Mouse (Mus musculus): ENCODE results near the gene Cxcl12. TPM values are rescaled to one million over a fixed set of nuclear protein-coding genes. Genes with fewer than 3 reads are reported as not detected.

Gene Cxcl12
- polyA plus RNA-seq, 1 experiment: 25.9 TPM

DNA sequence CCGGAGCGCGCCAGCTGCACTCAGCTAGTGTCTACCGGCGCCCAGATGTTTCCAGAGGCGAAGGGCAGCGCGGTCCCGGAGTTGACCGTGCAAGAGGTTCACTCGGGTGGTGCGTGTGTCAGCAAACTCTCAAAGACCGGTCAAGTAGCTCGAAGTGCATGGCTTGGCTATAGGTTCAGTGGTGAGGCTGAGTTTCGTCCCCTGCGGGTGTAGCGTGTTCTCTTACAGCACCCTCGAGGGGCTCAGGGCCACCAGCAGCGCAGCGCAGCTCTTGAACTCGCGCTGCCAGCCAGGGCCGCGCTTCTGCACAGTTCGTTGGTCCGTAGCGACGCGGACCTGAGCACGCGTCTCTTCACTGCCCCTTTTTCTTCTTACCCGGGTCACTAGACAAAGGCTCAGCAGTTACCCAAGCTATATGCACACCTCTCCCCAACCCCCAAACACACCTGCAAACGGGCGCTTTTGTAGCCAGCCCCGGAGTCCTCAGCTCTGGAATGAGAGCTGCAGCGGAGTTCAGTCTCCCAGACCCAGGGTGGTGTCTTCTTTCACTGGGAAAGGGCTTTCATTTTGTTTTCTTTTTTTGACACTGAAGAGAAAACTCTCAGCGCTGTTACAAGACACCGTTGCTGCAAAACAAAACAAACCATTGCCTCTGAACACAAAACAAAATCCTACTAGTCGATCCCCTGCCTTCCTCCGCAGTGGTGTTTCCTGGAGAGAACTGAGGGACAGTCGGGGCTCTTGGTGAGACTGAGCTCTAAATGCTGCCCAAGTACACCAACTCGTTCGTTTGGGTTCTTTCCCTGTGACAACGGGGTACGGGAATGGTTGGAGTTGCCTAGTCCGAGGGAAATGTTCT, 945 bp downstream of the Cxcl12 start:
- H3K79me3 ChIP-seq (ENCODE audit: low read depth): no peaks in the 10 kb centered on the region
- peaks cover 5% of the 10 kb centered on the region for H3K36me3 ChIP-seq (ENCODE audit: control insufficient read depth, insufficient read depth)
- no peak for TF ChIP-seq FOSL1 (IDR thresholded peaks at IDR 0.05; ENCODE audit: insufficient read depth, low read length, poor library complexity, severe bottlenecking)
- TF ChIP-seq MYOD1 (IDR thresholded peaks at IDR 0.05; ENCODE audit: control insufficient read depth, insufficient read length, low read depth): no peak
- no peak for TF ChIP-seq MAX (IDR thresholded peaks at IDR 0.05)
- TF ChIP-seq CEBPB (IDR thresholded peaks at IDR 0.05; ENCODE audit: low read depth): no peak
- TF ChIP-seq USF1 (IDR thresholded peaks at IDR 0.05; ENCODE audit: low read depth): no peak
- TF ChIP-seq CTCF (IDR thresholded peaks at IDR 0.05; ENCODE audit: control insufficient read depth, insufficient read depth, insufficient read length): no peak
- peak overlapping the region; percentile 55 for H3K4me3 ChIP-seq (ENCODE audit: insufficient read depth, poor library complexity, severe bottlenecking)
- H3K27me3 ChIP-seq (ENCODE audit: control insufficient read depth, insufficient read depth, insufficient read length): no peaks in the 10 kb centered on the region
- H3ac ChIP-seq (ENCODE audit: control insufficient read depth, insufficient read length, low read depth): peak overlapping the region; percentile 80
- H3K79me2 ChIP-seq (ENCODE audit: control insufficient read depth, insufficient read depth): peaks cover 19% of the 10 kb centered on the region

DNA sequence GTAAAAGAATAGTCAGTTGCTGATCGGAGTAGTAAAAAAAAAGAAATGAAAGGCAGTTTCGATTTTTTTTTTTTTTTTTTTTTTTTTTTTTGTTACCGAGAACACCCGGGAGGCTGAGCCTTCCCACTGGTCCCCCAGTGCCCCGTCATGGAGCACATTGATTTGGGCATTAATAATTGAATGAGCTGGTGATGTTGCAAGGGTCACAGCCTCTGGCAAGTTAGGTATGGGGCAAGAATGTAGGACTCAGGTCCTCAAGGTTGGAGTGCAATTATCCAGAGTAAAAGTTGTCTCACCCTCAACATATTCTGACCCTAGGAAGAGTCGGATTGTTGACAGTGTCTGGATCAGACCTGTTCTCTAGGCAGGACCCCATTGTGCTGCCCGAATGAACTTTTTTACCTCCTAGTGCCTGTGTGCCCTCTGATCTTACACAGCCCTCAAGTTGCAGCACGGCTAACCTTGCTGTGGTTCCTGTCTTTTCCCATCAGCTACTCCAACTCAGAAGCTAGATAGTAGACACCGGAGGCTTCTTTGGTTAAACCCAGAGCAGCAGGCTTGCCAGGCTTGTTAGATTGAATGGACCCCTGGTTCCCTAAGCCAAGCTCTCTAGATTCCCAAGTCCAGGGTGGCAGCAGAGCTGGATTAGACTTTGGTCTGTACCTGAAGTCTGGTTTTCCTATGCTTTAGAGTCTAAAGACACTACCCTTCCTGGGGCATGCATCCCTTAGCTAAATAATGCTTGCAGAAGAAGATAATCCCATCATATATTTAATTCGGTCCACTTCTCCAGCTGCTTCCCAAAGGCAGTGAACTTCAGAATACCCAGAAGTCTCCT, 1.8 kb downstream of the Cxcl12 start:
- Histone ChIP-seq H3K79me2 (ENCODE audit: control insufficient read depth, insufficient read depth) (peaks cover 19% of the 10 kb centered on the region), H3ac (ENCODE audit: control insufficient read depth, insufficient read length, low read depth) (no peak overlapping the region), H3K4me3 (ENCODE audit: insufficient read depth, poor library complexity, severe bottlenecking) (peak overlapping the region; percentile 55), H3K79me3 (ENCODE audit: low read depth) (no peaks in the 10 kb centered on the region), H3K36me3 (ENCODE audit: control insufficient read depth, insufficient read depth) (peaks cover 5% of the 10 kb centered on the region), H3K27me3 (ENCODE audit: control insufficient read depth, insufficient read depth, insufficient read length) (no peaks in the 10 kb centered on the region)
- TF ChIP-seq USF1 (IDR thresholded peaks at IDR 0.05; ENCODE audit: low read depth) (no peak), MAX (IDR thresholded peaks at IDR 0.05) (no peak), CTCF (IDR thresholded peaks at IDR 0.05; ENCODE audit: control insufficient read depth, insufficient read depth, insufficient read length) (no peak), FOSL1 (IDR thresholded peaks at IDR 0.05; ENCODE audit: insufficient read depth, low read length, poor library complexity, severe bottlenecking) (no peak), MYOG (IDR thresholded peaks at IDR 0.05; ENCODE audit: control insufficient read depth, extremely low read depth, insufficient read length) (no peak), CEBPB (IDR thresholded peaks at IDR 0.05; ENCODE audit: low read depth) (no peak), MYOD1 (IDR thresholded peaks at IDR 0.05; ENCODE audit: control insufficient read depth, insufficient read length, low read depth) (no peak)

DNA sequence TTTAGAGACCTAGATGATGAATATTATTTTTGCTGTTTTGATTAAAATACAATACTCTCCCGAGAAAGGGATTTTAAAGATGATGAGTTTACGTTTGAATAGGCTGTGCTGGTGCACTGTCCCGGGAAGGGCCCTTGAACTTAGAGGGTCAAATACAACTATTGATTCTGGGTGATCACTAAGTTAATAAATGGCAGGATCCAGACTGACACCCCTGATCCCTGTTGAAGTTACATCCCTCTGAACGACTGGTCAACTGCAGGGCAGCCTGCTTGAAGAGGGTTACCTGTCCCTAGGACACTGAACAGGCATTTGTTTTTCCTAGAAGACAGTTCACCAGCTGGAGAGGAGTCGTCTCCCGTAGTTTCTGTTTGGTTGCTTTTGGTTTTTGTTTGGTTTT, 4.0 kb downstream of the Cxcl12 start:
- no peaks in the 10 kb centered on the region for H3K79me3 ChIP-seq (ENCODE audit: low read depth)
- H3K4me3 ChIP-seq (ENCODE audit: insufficient read depth, poor library complexity, severe bottlenecking): no peak overlapping the region
- H3ac ChIP-seq (ENCODE audit: control insufficient read depth, insufficient read length, low read depth): no peak overlapping the region
- peaks cover 19% of the 10 kb centered on the region for H3K79me2 ChIP-seq (ENCODE audit: control insufficient read depth, insufficient read depth)
- no peak for TF ChIP-seq CEBPB (IDR thresholded peaks at IDR 0.05; ENCODE audit: low read depth)
- TF ChIP-seq USF1 (IDR thresholded peaks at IDR 0.05; ENCODE audit: low read depth): no peak
- H3K27me3 ChIP-seq (ENCODE audit: control insufficient read depth, insufficient read depth, insufficient read length): no peaks in the 10 kb centered on the region
- H3K36me3 ChIP-seq (ENCODE audit: control insufficient read depth, insufficient read depth): peaks cover 22% of the 10 kb centered on the region

GRCm38 (mm10) chr6:117173876-117174275, 5.5 kb downstream of the Cxcl12 start:
- Histone ChIP-seq H3K79me3 (ENCODE audit: low read depth) (no peaks in the 10 kb centered on the region), H3ac (ENCODE audit: control insufficient read depth, insufficient read length, low read depth) (no peak overlapping the region), H3K4me3 (ENCODE audit: insufficient read depth, poor library complexity, severe bottlenecking) (no peak overlapping the region), H3K27me3 (ENCODE audit: control insufficient read depth, insufficient read depth, insufficient read length) (no peaks in the 10 kb centered on the region), H3K36me3 (ENCODE audit: control insufficient read depth, insufficient read depth) (peaks cover 30% of the 10 kb centered on the region), H3K79me2 (ENCODE audit: control insufficient read depth, insufficient read depth) (peaks cover 19% of the 10 kb centered on the region)
- TF ChIP-seq MAX (IDR thresholded peaks at IDR 0.05) (no peak), CEBPB (IDR thresholded peaks at IDR 0.05; ENCODE audit: low read depth) (no peak), USF1 (IDR thresholded peaks at IDR 0.05; ENCODE audit: low read depth) (no peak), CTCF (IDR thresholded peaks at IDR 0.05; ENCODE audit: control insufficient read depth, insufficient read depth, insufficient read length) (peak; percentile 75), FOSL1 (IDR thresholded peaks at IDR 0.05; ENCODE audit: insufficient read depth, low read length, poor library complexity, severe bottlenecking) (no peak)

DNA sequence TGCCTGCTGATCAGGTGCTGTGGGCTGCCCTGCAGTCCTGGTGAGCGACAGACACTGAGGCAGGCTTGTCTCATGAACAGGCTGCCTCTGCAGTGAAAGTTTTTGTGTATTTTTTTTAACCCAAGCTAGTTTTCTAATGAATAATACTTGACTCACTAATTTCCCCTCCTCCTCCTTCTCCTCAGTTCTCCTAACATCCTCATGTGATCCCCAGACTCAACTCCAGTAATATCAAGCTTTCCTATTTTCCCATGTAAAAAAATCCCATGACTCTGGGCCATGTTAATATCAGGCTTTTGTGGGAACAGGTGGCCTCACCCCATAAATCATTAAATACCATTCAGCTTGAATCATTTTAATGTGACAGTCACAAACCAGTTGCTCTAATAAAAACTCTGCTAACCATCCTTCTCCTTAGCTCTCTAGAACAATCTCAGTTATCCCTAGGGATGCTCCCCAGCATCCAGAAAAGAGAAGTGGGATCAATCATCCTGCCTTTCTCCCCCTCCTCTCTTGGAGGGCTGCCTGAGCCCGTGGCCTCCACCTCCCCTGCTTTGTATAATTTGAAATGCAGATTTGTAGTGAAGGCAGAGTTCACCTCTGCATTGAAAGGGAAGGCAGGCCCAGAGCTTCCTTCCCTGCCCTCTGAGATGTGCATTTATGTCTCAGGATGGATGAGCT, 6.9 kb downstream of the Cxcl12 start:
- peak; percentile 64 for TF ChIP-seq USF1 (IDR thresholded peaks at IDR 0.05; ENCODE audit: low read depth)
- peak; percentile 66 for TF ChIP-seq MYOD1 (IDR thresholded peaks at IDR 0.05; ENCODE audit: control insufficient read depth, insufficient read length, low read depth)
- TF ChIP-seq MYOG (IDR thresholded peaks at IDR 0.05; ENCODE audit: control insufficient read depth, extremely low read depth, insufficient read length): no peak
- TF ChIP-seq FOSL1 (IDR thresholded peaks at IDR 0.05; ENCODE audit: insufficient read depth, low read length, poor library complexity, severe bottlenecking): no peak
- peak; percentile 14 for TF ChIP-seq MAX (IDR thresholded peaks at IDR 0.05)
- TF ChIP-seq CEBPB (IDR thresholded peaks at IDR 0.05; ENCODE audit: low read depth): no peak
- no peak for TF ChIP-seq CTCF (IDR thresholded peaks at IDR 0.05; ENCODE audit: control insufficient read depth, insufficient read depth, insufficient read length)
- H3ac ChIP-seq (ENCODE audit: control insufficient read depth, insufficient read length, low read depth): no peak overlapping the region
- H3K79me3 ChIP-seq (ENCODE audit: low read depth): no peaks in the 10 kb centered on the region
- H3K36me3 ChIP-seq (ENCODE audit: control insufficient read depth, insufficient read depth): peaks cover 37% of the 10 kb centered on the region
- H3K4me3 ChIP-seq (ENCODE audit: insufficient read depth, poor library complexity, severe bottlenecking): no peak overlapping the region
- peaks cover 13% of the 10 kb centered on the region for H3K79me2 ChIP-seq (ENCODE audit: control insufficient read depth, insufficient read depth)
- H3K27me3 ChIP-seq (ENCODE audit: control insufficient read depth, insufficient read depth, insufficient read length): no peaks in the 10 kb centered on the region

All from C2C12 (cell line).